Mouse (Mus musculus) heart, embryonic 10.5 days (tissue): ENCODE measurements around the gene Gpr141. TPM values are rescaled to one million over a fixed set of nuclear protein-coding genes. Genes with fewer than 3 reads are reported as not detected.

Source experiments
- DNase-seq: peaks from one replicate; pipeline ENCODE4 v3.0.0-alpha.2; 2017; ENCODE audit warnings: low spot score
- H3K27ac ChIP-seq: fragments of 300-500 bp; sonication (generic); 2 replicates; pipeline ENCODE4 v1.5.1; 2016; ENCODE audit warnings: mild to moderate bottlenecking
- H3K27me3 ChIP-seq: fragments of 300-500 bp; sonication (generic); 2 replicates; pipeline ENCODE4 v1.6.1; 2016; ENCODE audit warnings: mild to moderate bottlenecking; ENCODE audit not compliant: poor library complexity, insufficient read depth, severe bottlenecking
- H3K36me3 ChIP-seq: fragments of 300-500 bp; sonication (generic); 2 replicates; pipeline ENCODE4 v1.6.1; 2016; ENCODE audit warnings: mild to moderate bottlenecking, moderate library complexity
- H3K4me1 ChIP-seq: fragments of 300-500 bp; sonication (generic); 2 replicates; pipeline ENCODE4 v1.6.1; 2016; ENCODE audit warnings: mild to moderate bottlenecking
- H3K4me3 ChIP-seq: fragments of 300-500 bp; sonication (generic); 2 replicates; pipeline ENCODE4 v1.5.1; 2016; ENCODE audit warnings: mild to moderate bottlenecking, moderate library complexity
- H3K9me3 ChIP-seq: fragments of 300-500 bp; sonication (generic); 2 replicates; pipeline ENCODE4 v1.6.1; 2016; ENCODE audit warnings: mild to moderate bottlenecking, moderate library complexity
- WGBS: fragments of 180-500 bp; shearing (Covaris S2); methylation state at CpG from one replicate; pipeline ENCODE4 v1.1.7; 2016; 5-methylcytosine and 5-hydroxymethylcytosine counted together
- polyA plus RNA-seq: library from polyadenylated mRNA; unstranded; fragments of >200 nt; fragmentation: Nextera tagmentation; extraction: Ambion mirVana; gene quantifications from 2 replicates; pipeline ENCODE4 v1.2.1, GENCODE M21; 2016

Gene Gpr141
- 0.10 TPM in 1 of 2 replicates, not detected in the other for polyA plus RNA-seq

DNA sequence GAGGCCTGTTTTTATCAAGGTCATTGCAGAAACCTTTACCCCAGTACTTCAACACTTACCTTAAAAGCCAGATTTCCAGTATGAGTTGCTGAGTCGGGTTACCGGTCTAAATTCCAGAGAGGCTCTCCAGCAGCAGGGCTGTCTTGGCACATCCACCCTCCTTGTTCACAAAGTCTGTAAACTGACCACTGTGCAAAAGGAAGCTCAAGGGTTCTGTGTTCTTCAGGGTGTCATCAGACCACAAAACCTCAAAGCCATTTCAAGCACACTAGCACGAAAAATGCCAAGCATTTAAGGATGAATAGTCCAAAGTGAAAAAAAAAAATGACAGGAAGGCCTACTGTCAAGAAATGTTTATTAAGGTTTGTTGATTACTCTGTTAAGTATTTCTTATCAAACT, at the start of gene Gpr141:
Gene Gpr141, minus strand, starts transcription at position 187 of the 400 bp plus-strand sequence.
- WGBS: 50% methylated on average over 3 of the region's 3 CpGs
- Histone ChIP-seq H3K36me3 (no peaks in the 10 kb centered on the region), H3K4me3 (no peak within 1 kb of the TSS), H3K27me3 (no peaks in the 10 kb centered on the region), H3K4me1 (no peaks in the 10 kb centered on the region), H3K27ac (no peak within 1 kb of the TSS), H3K9me3 (no peaks in the 10 kb centered on the region)
- DNase-seq: no peak

DNA sequence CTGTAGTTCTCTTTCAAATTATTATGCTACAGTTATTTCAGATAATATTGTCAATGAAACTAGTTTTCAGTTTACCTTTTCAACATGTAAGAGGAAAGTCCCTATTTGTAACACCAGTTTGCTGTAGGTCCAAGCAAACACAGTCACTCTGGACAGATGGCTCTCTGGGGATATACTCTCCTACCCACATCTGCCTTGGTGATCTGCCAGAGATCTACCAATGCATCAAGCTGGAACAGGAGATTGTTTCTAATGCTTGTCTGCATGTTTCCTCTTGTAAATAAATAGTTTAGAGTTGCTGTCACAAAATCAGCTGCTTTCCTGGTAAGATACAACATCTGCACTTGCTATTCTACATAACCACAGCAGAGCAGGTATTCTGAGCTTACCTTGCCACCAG, 40.2 kb upstream of the Gpr141 start:
- no peak overlapping the region for H3K27ac ChIP-seq
- H3K9me3 ChIP-seq: no peaks in the 10 kb centered on the region
- DNase-seq: no peak
- H3K36me3 ChIP-seq: no peaks in the 10 kb centered on the region
- H3K4me1 ChIP-seq: no peaks in the 10 kb centered on the region
- no peak overlapping the region for H3K4me3 ChIP-seq
- no peaks in the 10 kb centered on the region for H3K27me3 ChIP-seq

DNA sequence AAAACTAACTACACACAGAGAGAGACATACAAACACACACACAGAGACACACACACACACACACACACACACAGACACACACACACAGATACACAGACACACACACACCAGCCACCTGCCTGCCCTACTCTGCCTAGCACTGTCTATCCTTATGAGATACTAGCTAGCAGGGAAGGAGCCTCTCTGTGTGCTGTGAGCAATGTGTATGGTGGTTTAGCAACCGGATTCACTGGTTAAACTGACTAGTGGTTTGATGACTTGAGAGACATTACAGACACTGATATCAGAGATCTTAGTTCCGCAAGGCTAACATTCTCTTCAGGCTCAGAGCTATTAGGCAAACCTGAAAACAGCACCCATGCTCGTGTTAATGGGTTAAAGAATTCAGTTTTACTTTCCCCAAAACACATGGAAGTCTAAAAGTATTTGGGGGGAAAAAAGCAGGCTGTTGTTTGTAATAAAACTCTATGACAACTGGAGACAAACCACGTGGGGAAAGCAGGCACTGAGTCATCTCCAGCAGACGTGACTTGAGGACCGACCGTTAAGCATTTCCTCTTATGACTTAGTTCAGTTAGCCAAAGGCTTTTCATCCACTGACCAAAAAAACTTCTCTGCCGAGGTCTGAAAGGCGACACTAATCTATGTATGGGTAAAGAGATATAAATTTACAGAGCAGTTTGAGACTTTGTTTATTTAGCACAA, 30.7 kb upstream of the Gpr141 start:
- no peaks in the 10 kb centered on the region for H3K4me1 ChIP-seq
- WGBS: 63% methylated on average over 9 of the region's 9 CpGs
- H3K36me3 ChIP-seq: no peaks in the 10 kb centered on the region
- no peaks in the 10 kb centered on the region for H3K27me3 ChIP-seq
- no peak overlapping the region for H3K4me3 ChIP-seq
- H3K27ac ChIP-seq: no peak overlapping the region
- no peak for DNase-seq
- H3K9me3 ChIP-seq: no peaks in the 10 kb centered on the region

DNA sequence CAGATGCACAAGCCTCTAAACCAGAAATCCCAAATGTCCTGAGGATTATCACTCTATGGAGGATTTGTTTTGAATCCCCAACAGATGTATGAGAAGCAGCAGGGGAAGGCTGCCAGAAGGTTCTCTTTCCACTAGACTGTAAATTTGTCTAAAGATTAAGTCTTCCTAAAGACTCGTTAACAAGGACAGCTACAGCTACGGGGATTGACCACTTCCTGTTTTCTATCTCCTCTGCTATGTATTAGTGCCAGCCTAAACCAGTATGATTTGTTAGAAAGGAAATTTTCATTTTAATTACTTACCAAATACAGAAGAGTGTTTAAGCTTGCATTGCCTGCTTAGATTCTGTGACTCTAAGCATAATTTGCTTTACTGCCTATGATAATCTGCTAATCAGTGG, 30.0 kb upstream of the Gpr141 start:
- no peak for DNase-seq
- no peak overlapping the region for H3K4me3 ChIP-seq
- H3K27me3 ChIP-seq: no peaks in the 10 kb centered on the region
- WGBS: 59% methylated on average over 2 of the region's 2 CpGs
- no peak overlapping the region for H3K27ac ChIP-seq
- no peaks in the 10 kb centered on the region for H3K9me3 ChIP-seq
- H3K36me3 ChIP-seq: no peaks in the 10 kb centered on the region
- H3K4me1 ChIP-seq: no peaks in the 10 kb centered on the region

DNA sequence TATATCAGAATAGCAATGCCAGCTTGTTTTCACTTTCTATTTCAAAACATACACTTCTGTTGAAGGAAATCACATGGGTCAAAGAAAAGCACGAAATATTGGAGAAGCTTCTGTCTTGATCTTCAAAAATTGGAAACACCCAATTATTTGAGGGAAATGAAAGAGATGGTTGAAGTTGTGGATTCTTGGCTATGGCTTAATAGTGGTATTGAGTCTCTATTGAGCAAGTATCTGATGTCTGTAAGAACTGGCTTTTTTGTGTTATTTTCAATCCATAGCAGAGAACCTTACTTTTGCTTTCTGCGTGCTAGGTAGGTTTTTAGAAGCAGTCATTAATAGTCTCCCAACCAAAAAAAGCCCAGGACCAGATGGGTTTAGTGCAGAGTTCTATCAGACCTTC, 19.4 kb upstream of the Gpr141 start:
- H3K9me3 ChIP-seq: no peaks in the 10 kb centered on the region
- no peaks in the 10 kb centered on the region for H3K4me1 ChIP-seq
- no peak for DNase-seq
- 72% methylated on average over 2 of the region's 2 CpGs for WGBS
- no peak overlapping the region for H3K27ac ChIP-seq
- no peak overlapping the region for H3K4me3 ChIP-seq
- H3K27me3 ChIP-seq: no peaks in the 10 kb centered on the region
- no peaks in the 10 kb centered on the region for H3K36me3 ChIP-seq

DNA sequence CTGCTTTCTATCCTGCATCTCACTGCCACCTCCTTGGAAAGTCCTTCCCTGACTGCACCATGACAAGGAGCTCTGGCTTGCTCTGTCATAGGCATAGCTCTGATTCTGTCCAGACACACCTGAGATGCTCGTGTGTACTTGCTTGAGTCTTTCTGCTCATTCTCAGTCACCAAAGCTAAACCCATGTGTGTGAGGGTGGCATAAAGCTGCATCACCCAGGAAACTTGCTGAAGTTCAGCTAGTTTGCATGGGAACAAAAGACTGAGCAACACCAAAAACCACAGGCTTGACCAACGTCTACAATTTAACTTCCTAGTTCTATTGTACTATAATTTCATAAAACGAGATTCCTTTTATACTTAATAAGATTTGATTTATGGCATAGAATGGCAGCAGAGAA, 18.6 kb upstream of the Gpr141 start:
- no peak overlapping the region for H3K4me3 ChIP-seq
- no peaks in the 10 kb centered on the region for H3K27me3 ChIP-seq
- no peaks in the 10 kb centered on the region for H3K4me1 ChIP-seq
- DNase-seq: no peak
- 72% methylated on average over 3 of the region's 3 CpGs for WGBS
- H3K9me3 ChIP-seq: no peaks in the 10 kb centered on the region
- H3K27ac ChIP-seq: no peak overlapping the region
- no peaks in the 10 kb centered on the region for H3K36me3 ChIP-seq

DNA sequence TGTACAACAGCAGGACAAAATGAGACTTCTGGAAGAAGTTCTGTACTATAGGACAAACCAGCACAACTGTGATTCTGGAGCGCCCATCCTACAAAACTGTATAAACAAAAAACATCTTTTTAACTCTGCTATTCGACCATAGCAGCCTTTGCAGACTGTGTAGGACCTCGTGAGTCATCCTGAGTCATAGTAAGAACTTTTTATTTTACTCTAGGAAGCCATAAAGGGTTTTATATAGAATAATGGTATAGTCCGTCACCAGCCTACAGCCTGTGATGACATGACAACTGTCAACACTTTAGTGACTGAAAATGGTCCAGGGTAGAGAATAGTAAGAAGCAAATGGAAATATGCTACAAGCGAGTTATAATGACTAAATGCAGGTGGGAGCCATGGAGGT, 17.6 kb upstream of the Gpr141 start:
- H3K9me3 ChIP-seq: no peaks in the 10 kb centered on the region
- H3K36me3 ChIP-seq: no peaks in the 10 kb centered on the region
- WGBS: 72% methylated on average over 5 of the region's 5 CpGs
- no peak overlapping the region for H3K4me3 ChIP-seq
- no peaks in the 10 kb centered on the region for H3K4me1 ChIP-seq
- no peak overlapping the region for H3K27ac ChIP-seq
- no peaks in the 10 kb centered on the region for H3K27me3 ChIP-seq
- no peak for DNase-seq

DNA sequence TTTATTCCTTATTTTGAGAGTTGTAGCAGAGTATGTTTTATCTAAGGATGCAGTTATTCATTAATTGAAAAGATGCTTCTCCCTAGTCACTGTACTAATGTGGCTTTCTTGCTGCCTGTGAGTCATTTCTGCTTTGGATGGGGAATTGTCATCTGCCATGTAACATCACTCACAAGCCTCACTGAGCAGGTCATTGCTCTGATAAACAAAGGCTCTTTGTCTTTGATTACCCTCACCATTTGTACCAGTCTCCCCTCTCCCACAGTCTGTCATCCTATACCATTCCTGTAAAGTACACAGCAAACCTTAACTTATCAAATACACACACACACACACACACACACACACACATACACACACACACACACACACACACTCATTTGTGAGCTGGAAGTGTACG, 16.1 kb upstream of the Gpr141 start:
- Histone ChIP-seq H3K4me1 (no peaks in the 10 kb centered on the region), H3K27me3 (no peaks in the 10 kb centered on the region), H3K27ac (no peak overlapping the region), H3K36me3 (no peaks in the 10 kb centered on the region), H3K9me3 (no peaks in the 10 kb centered on the region), H3K4me3 (no peak overlapping the region)
- 65% methylated on average over 1 of the region's 1 CpGs for WGBS
- no peak for DNase-seq

DNA sequence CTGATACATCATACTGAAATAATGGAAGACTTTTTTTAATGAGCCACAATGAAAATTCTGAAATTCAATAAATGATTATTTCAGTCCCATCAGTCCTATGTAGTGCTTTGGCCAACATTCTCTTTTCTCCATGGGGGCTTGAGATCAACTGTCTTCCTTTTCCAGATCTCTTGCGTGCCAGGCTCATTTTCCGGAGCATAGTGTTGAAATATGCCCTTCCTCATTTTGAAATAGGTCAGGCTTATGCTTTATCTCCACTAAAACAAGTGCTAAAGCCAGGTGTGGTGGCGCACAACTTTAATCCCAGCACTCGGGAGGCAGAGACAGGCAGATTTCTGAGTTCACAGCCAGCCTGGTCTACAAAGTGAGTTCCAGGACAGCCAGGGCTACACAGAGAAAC, 6.5 kb upstream of the Gpr141 start:
- no peak overlapping the region for H3K4me3 ChIP-seq
- H3K9me3 ChIP-seq: no peaks in the 10 kb centered on the region
- 88% methylated on average over 4 of the region's 4 CpGs for WGBS
- no peak for DNase-seq
- no peak overlapping the region for H3K27ac ChIP-seq
- H3K36me3 ChIP-seq: no peaks in the 10 kb centered on the region
- H3K27me3 ChIP-seq: no peaks in the 10 kb centered on the region
- no peaks in the 10 kb centered on the region for H3K4me1 ChIP-seq

DNA sequence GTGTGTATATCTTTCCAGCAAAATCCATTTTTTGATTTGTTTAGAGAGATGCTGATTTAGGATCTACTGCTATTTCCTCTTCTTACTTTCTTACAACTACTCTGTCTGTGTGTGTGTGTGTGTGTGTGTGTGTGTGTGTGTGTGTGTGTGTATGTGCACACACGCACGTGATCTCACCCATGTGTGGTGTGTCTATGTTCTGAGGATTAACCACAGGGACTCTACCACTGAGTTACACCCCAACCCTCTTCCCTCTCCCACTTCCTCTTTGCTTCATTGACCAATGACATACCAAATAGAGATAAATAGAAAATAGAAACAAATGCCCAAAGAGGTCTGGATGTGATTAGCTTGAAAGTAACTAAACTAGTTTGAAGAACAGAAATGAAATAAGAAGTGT, 4.0 kb upstream of the Gpr141 start:
- WGBS: 84% methylated on average over 2 of the region's 2 CpGs
- no peaks in the 10 kb centered on the region for H3K36me3 ChIP-seq
- DNase-seq: no peak

DNA sequence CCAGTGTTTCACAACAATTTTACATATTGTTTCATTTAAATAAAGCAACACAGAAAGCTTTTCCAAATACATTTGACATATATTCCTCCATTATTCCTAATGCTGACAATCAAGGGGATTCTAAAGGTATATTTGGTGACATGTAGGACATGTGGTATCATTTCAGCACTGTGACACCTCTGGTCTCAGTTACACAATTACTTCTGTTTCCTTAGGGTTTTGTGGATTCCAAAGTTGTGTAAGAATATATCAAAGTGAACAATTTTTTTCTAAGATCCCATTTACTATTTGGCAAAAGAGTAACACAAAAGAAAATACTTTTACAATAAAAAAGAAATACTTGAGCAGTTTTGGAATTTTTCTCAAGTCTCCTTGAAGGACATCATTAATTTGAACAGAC, 2.4 kb downstream of the Gpr141 start:
- Histone ChIP-seq H3K36me3 (no peaks in the 10 kb centered on the region), H3K27me3 (no peaks in the 10 kb centered on the region)
- no peak for DNase-seq

More for the DNA sequence above, 4.0 kb upstream of the Gpr141 start:
- no peak overlapping the region for H3K27ac ChIP-seq
- H3K4me1 ChIP-seq: no peaks in the 10 kb centered on the region
- no peaks in the 10 kb centered on the region for H3K27me3 ChIP-seq
- no peaks in the 10 kb centered on the region for H3K9me3 ChIP-seq
- no peak overlapping the region for H3K4me3 ChIP-seq

DNA sequence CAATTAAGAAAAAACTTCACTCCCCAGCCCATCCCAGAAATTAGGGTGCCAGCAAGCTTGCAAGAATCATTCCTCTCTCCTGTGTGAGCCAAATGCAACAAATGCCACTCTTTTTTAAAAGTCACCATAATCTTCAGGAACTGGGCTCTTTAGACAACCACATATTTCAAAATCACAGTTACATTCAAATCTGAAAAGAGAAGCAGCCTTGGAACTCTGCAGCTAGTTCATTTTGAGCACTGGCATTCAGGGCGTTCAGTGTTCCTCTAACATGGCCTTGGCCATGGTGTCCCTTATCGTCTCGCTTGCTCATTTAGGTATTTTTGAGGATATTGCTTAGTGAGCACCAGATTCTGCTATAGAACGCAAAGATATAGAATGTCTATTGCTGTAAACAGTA, 4.1 kb downstream of the Gpr141 start:
- Histone ChIP-seq H3K27ac (no peak overlapping the region), H3K4me1 (no peaks in the 10 kb centered on the region), H3K4me3 (no peak overlapping the region), H3K36me3 (no peaks in the 10 kb centered on the region), H3K27me3 (no peaks in the 10 kb centered on the region), H3K9me3 (no peaks in the 10 kb centered on the region)
- 84% methylated on average over 4 of the region's 4 CpGs for WGBS
- DNase-seq: no peak

More for the DNA sequence above, 2.4 kb downstream of the Gpr141 start:
- Histone ChIP-seq H3K4me3 (no peak overlapping the region), H3K4me1 (no peaks in the 10 kb centered on the region), H3K27ac (no peak overlapping the region), H3K9me3 (no peaks in the 10 kb centered on the region)

DNA sequence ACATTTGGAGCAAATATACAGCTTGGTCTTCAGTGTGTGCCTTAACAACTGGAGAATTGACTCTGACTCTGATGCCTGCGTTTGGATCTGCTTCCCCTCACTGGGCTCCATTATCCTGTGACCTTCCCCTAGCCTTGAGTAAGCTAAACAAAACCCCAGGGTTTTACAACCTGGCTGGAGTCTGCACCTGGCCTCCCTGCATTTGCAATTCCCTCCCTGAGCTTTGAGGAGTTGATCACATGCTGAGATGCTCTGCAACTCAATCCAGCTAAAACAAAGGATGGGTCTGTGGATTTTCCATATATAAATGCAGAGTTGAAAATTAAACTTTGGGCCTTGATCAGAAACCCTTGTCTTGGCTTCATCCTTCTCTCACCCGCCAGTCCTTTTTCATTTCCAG, 4.8 kb downstream of the Gpr141 start:
- H3K4me3 ChIP-seq: no peak overlapping the region
- no peaks in the 10 kb centered on the region for H3K27me3 ChIP-seq
- H3K27ac ChIP-seq: no peak overlapping the region
- no peak for DNase-seq
- H3K36me3 ChIP-seq: no peaks in the 10 kb centered on the region
- WGBS: 46% methylated on average over 2 of the region's 2 CpGs
- H3K9me3 ChIP-seq: no peaks in the 10 kb centered on the region
- no peaks in the 10 kb centered on the region for H3K4me1 ChIP-seq

DNA sequence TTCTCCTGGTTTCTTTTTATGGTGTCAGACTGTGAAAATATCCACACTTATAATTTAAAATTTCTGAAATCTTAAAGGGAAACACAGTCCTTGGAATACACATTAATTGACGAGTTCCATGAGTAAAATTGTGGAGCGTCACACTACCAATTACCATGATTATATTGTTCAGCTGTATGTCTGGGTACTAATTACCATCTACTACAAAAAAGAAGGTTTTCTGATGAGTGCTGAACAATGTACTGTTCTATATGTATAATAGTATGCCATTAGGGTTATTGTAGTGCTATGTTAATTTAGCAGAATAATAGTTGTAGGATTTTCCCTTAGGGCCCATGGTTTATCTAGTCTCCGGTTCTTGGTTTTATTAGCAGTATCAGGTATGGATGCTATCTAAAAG, 29.1 kb downstream of the Gpr141 start:
- DNase-seq: no peak
- 90% methylated on average over 3 of the region's 3 CpGs for WGBS

More for the DNA sequence above, 29.1 kb downstream of the Gpr141 start:
- no peak overlapping the region for H3K27ac ChIP-seq
- no peaks in the 10 kb centered on the region for H3K9me3 ChIP-seq
- no peak overlapping the region for H3K4me3 ChIP-seq
- no peaks in the 10 kb centered on the region for H3K4me1 ChIP-seq
- no peaks in the 10 kb centered on the region for H3K27me3 ChIP-seq
- H3K36me3 ChIP-seq: no peaks in the 10 kb centered on the region
